Mouse (Mus musculus) c-Kit-positive CD71-positive TER-119-positive erythroid progenitor cells, embryonic 14.5 days (primary cell): Measurements from ENCODE around the gene Ccdc86.

Experiments
- DNase-seq: peaks from one replicate; pipeline ENCODE4 v3.0.0-alpha.2; 2013; ENCODE audit warnings: low spot score

Ccdc86 gene

DNA sequence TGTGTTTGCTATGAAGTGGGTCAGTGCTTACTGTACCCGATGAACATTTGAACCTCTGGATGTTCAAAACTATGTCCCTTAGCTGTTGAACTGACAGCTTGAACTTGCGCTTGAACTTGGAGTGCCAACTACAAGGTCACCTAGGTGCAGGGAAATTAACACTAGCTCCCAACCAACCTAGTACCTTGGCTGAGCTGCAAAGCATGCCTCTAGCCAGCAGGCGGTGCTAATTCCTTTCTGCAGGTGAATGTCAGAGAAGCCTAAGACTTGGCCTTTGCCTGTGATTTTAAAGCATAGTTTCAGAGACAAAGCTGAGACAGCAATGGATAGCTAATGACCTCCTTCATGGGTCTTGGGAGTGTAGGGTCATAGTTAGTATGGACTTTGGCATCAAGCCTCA, 41.2 kb downstream of the Ccdc86 start:
- peak; percentile 29 for DNase-seq

DNA sequence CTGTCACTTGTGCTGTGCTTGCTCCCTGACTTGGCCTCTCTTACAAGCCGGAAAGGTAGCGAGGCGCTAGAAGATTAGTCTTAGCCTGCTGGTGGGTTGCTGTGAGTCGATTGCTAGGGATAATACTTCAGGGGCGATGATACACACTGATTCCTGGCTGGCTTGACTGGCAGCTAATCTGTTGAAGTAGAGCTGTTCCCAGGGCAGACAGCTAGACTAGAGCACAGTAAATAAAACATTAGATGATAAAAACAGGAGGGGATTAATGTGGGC, 43.4 kb downstream of the Ccdc86 start:
- no peak for DNase-seq

DNA sequence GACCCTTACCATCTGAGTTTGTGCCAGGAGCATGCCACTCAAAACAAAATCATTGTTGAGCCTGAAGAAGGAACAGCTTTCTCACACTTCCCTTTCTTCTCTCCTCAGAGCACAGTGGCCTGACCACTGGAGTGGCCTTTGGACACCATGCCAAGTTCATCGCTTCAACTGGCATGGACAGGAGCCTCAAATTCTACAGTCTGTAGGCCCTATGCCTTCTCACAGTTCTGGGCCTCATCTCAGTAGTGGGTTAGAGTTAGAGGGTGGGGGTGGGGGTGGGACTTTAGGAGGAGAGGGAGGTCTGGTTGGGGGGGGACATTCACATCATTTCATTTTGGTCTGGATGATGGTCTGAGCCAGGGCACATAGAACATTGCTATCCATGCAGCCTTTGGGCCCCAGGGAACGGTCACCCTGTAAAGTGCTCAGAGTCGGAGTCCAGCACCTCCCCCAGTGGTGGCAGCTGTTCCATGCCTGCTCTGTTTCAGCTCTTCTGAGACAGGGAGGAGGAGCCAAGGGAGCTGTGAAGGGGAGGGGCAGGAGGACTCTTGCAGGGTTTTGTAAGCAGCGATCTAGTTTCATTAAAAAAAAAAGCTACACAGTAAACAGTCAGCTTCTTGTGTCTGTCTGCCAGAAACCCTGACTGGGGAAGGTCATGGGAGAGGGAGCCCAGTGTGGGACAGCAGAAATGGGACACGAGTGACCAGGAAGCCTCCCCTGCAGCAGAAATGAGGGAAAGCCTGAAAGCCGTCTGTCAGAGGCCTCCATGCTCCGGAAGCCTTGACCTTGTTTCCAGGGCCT, 43.9 kb downstream of the Ccdc86 start:
- no peak for DNase-seq

DNA sequence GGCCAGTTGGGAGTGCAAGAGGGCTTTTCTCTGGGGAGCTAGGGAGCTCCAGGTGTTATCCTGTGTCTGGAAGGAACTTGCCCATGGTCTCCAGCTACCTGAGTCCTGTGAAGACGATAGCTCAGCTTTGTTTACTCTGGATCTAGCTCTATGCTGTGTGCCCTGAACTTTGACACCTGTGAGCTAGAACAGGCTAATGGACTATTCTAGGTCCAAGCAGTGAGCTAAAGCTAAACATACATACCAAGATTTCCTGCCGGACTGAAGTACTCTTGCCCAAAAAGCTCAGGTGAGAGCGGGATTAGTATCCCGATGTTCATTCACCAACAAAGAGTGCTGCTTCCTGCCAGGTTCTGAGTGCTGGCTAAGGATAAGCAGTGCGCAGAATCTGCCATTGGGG, 44.6 kb downstream of the Ccdc86 start:
- no peak for DNase-seq

DNA sequence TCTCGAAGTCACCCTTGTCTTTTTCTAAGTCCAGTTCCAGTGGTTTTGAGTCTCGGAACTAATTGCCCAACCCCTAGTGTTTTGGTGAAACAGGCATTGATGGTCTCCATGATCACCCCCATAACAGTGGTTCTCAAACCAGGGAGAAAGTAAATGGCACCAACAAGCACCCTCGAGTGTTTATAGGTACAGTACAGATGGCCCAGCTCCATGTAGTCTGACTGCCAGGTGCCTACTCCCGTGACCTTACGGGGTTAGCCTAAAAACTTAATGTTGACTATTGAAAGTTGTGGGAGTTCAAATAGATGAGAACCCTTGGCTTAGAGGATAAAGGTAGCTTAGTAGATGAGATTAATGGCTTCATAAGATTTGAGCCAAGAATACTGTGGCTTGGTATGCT, 48.0 kb downstream of the Ccdc86 start:
- DNase-seq, result no peak

DNA sequence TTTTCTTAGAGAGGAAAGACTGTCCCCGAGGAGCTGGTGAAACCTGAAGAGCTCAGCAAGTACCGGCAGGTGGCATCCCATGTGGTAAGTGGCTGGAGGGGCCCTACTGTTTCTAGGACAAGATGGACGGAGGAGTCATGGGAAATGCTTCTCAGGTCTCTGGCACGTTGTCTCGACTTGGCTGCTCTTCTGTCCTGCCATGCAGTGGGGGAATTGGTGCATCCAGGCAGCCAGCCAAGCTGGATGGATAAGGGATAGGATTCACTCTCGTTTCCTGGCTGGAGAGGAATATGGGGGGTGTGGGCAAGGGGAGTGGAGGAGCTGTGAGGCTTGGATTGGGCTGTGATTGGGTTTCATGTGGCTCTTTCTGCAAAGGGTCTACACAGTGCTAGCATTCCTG, 48.8 kb downstream of the Ccdc86 start:
- DNase-seq, result no peak

DNA sequence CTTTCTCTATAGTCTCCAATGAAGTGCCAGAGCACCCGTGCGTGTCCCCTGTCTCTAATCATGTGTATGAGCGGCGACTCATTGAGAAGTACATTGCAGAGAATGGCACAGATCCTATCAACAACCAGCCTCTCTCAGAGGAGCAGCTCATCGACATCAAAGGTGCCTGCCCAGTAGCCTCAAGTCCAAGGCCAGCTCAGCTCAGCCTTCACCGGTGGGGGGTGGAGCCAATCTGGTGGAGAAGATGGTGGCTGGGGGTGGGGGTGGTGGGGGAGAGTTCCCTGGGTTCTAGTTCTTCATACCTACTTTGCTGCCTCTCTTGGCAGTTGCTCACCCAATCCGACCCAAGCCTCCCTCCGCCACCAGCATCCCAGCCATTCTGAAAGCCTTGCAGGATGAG, 51.6 kb downstream of the Ccdc86 start:
- DNase-seq, result no peak

DNA sequence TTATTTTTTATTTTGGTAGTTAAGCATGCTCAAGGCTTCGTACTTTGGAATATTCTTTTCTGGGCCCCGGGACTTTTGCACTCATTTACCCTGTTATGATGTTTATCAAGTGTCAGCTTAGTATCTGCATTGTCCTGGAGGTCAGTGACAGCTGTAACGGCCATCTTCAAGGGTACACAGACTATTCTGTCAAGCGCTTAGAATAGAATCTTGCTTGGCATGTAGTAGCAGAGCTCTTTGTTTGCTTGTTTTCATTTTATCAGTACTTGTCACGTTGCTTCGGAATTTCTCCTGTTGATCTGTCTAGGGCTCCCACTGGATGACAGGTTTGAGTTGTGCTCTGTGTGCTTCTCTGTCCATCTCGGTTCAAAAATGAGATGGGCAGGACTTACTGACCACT, 52.2 kb downstream of the Ccdc86 start:
- DNase-seq, result no peak

DNA sequence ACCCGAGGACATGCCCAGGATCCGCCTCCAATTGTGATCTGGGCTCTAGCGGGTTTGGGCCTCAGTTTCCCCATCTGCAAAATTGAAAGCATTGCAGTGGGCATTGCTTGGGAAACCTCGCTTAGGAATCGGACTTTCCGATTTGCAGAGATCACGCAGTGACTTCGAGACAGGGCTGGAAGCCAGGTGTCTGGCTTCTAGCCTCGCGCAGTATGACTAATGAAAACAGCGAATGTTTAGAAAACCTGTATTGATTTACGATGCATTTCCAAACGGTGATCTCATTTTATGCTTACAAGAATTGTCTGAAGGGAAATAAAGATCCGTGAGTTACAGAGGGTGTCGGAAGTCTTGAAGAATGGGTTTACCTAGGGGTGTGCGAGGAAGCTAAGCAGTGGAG, 53.4 kb downstream of the Ccdc86 start:
- peak; percentile 31 for DNase-seq

DNA sequence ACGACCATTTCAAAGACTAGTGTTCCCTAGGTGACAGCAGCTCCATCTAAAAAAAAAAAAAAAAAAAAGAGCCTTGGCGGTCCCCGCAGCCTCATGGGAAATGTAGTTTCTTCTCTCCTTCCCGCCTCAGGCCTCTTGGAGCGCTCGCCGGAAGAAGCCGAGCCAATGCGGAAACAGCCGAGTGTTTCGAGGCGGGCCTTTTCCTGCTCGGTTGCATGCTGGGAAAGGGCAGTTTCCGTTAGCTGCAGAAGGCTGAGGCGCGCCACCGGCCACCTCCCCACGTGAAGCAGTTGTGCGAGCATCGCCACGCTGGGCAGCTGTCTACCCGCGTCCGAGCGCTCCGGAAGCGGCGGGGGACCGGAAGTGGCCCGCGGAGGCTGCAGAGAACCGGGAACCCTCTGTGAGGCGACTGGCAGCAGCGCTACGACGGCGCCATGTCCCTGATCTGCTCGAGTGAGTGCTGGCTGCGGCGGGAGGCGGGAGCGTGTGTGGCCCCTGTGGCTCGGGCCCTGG, 54.0 kb downstream of the Ccdc86 start, which contains the start of gene Prpf19:
Gene Prpf19 (plus strand): TSS at position 216 of the 513 bp plus-strand sequence.
- DNase-seq, result peak; percentile 95

DNA sequence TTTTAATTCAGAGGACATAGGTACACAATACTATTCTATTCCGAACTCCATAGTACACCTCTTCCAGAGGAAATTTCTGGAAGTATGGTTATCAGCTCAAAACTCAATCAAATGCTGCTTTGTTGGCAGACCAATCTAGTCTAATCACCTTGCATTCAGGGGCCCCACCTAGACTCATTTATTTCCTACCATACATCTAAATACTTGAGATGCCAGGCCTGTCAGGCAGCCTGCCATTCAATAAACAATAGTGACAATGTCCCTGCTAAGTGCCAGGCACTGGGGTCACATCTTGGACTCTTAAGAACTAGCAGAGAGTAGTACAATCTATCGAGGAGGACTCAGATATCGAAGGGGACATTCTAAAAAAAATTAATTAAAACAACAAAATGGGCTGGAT, 56.9 kb downstream of the Ccdc86 start:
- DNase-seq, result no peak
